Mouse (Mus musculus) gastrocnemius, adult 8-10 months (tissue): ENCODE data around the gene Zfp740. TPM values are rescaled to one million over a fixed set of nuclear protein-coding genes. Genes with fewer than 3 reads are reported as not detected.

Experiments
- DNase-seq, 2 experiments: peaks; one replicate each; pipeline ENCODE4 v3.0.0; 2022; ENCODE audit warnings: low spot score in 2 of 2
- total RNA-seq, 4 experiments: library from RNA; stranded (reverse); gene quantifications; 2 replicates each; pipeline ENCODE4 v1.2.4; 2022

The Zfp740 gene
- total RNA-seq, 4 experiments from 2014 or later = 25.6 to 28.1 (median 26.8) TPM

GRCm38 (mm10) chr15:102192271-102192812 is 10.7 kb upstream of the Zfp740 start:
- DNase-seq = no peak

DNA sequence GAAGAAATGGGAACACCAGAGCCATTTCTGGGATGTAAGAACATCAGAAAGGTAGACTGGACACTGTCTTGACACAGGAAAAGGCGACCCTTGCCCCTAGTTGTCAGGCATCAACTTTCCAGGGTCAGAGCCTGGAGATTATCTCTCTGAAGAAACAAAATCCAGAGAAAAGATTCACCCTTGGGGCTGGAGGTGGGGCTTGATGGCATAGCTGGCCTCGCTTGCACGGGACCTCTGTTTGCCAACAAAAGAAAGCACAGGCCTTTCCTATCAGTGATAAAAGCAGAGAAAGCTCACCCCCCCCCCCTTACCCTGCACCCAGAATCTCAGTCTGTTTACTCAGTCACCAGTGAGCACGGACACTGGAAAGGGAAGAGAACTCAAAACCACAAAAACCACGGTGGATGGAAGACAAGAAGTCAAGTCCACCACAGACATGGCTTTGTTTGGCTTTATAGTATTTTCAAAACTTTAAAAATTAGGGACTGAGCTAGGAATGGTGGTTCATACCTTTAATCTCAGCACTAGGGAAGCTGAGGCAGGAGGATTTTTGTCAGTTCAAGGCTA is 10.1 kb upstream of the Zfp740 start:
- no peak for DNase-seq

DNA sequence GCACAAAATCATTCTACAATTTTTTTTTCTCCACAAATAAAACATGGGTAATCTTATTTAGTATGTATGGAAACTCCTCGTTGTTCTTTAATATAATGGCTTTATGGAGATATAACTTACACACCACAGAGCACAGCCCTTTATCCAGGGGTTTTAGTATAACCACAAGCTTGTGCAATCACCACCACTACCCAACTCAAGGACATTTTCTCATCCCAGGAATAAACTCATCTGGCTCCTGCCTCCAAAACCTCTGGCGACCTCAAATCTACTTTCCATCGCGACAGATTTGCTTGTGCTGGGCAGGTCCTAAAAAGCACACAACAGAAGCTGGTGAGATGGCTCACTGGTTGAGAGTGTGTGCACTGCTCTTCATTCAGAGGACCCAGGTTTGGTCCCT is 9.4 kb upstream of the Zfp740 start:
- no peak for DNase-seq

GRCm38 (mm10) chr15:102194439-102194838 is 8.6 kb upstream of the Zfp740 start:
- no peak for DNase-seq

GRCm38 (mm10) chr15:102195373-102195772 is 7.7 kb upstream of the Zfp740 start:
- DNase-seq = no peak

GRCm38 (mm10) chr15:102198841-102199240 is 4.2 kb upstream of the Zfp740 start:
- DNase-seq = no peak

GRCm38 (mm10) chr15:102203835-102204381 is 859 bp downstream of the Zfp740 start:
- peak; percentile 24 to 43 for DNase-seq

GRCm38 (mm10) chr15:102204674-102205505 is 1.8 kb downstream of the Zfp740 start, which contains the start of gene Csad:
TSS of gene Csad (minus strand) at chr15:102204724.
- no peak for DNase-seq

GRCm38 (mm10) chr15:102205779-102206178 is 2.7 kb downstream of the Zfp740 start:
- no peak for DNase-seq

DNA sequence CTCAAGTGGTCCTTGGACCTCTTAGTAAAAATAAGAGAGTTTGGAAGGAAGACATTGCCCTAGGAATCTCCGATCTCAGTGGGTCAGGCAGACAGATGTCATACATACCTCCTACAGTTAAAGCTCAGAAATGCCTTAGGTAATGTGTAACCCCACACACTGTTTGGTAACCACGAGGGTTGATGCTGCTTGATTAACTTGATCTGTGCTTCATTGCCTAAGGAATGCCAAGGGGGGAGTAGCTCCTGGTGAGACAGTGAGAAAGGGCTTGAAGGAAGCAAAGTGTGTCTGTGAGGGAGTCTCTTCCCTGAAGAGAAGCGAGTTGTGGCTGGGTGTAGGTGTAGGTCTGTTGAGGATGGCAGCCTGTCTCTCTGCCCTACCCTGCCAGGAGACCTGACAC is 4.3 kb downstream of the Zfp740 start:
- DNase-seq = no peak

DNA sequence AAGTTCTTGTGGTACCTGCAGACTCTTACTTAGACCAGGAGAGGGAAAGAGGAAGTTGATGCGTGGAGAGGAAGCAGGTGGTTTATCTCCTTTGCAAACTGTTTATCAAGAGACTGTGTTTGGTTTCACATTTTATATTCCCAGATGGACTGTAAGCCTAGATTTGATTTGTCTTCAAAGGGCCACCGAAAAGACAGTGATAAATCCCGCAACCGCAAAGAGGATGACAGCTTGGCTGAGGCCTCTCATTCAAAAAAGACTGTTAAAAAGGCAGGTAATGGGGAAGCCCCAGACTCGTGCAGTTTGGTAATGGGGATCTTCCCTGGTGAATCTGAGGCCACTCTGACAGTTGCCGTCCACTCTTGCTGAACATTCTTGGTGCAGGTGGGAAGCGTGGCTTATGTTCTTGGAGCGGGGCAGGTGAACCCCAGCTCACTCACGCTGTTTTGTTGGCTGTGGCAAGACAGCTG is 5.1 kb downstream of the Zfp740 start:
- DNase-seq = no peak

DNA sequence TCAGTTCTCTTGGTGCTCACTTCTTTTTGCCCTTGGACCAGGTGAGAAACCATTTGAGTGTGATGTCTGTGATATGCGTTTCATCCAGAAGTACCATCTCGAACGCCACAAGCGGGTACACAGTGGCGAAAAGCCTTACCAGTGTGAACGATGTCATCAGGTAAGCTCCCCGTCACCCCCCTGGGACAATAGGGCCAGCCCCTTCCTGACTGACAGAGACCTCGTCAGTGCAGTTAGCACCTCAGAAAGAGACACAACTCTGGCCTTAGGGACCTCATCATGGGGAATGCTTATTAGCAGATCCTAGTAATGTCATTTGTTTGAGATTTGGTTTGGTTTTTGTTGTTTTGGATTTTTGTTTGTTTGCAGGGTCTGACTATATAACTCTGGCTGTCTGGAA is 6.1 kb downstream of the Zfp740 start:
- DNase-seq = no peak

DNA sequence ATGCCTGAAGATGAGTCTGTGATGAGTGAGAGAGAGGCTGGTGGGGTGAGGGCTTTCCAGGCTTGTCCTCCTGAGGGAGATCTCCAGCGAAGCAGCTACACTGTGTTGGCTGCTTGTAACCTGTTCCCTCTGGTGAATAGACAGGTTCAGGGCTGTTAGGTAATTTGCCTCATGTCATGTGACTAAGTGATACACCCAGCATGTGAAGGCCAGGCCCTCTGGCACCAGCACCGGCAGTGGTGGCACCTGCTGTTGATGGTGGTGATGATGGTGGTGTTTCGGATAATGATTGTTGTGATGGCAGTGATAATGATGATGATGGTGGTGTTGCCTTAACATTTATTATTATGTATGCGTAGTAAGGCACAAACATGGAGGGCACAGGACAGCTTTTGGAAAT is 7.8 kb downstream of the Zfp740 start:
- DNase-seq = no peak

- no peak for DNase-seq
Measured at GRCm38 (mm10) chr15:102211895-102212294, 8.8 kb downstream of the Zfp740 start.

- no peak for DNase-seq
Measured at GRCm38 (mm10) chr15:102214132-102214531, 11.1 kb downstream of the Zfp740 start.

- DNase-seq = no peak
Measured at GRCm38 (mm10) chr15:102215624-102216023, 12.6 kb downstream of the Zfp740 start.

DNA sequence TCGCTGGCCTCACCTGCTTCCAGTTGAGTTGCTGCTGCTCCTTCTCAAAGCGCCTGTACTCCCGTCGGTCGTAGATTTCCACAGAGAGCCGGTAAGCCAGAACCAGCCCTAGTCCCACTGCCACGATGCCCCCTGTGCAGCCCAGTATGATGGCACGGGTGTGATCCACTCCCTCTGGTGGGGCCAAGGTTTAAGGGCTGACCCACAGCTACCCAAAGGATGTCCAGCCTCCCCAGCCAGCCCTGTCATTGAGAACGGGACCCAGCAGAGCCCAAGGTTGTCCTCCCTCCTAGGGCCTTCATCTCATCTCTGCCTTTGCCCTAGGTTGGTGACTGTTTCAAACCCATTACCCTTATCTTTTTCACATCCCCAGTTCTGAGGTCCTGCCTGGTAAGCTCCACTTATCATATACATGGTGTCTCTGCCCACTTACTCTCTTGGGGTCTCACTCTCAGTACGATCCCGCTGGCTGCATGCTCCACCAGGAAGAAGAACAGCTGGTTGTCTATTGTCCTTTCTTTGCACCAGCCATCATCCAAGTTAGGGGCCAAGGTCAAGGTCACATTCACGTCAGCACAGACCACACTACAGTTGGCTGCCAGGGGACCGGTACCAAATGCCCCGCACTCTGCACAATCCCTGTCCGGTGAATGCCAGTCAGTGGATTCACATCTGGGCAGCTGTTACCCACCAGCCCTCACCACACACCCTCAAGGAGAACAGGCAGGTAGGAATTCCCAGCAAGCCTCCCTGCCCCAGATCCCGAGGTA is 13.6 kb downstream of the Zfp740 start:
- DNase-seq = no peak

- no peak for DNase-seq
Measured at GRCm38 (mm10) chr15:102217325-102217724, 14.3 kb downstream of the Zfp740 start.

- DNase-seq = no peak
Measured at GRCm38 (mm10) chr15:102222386-102222785, 19.3 kb downstream of the Zfp740 start.

DNA sequence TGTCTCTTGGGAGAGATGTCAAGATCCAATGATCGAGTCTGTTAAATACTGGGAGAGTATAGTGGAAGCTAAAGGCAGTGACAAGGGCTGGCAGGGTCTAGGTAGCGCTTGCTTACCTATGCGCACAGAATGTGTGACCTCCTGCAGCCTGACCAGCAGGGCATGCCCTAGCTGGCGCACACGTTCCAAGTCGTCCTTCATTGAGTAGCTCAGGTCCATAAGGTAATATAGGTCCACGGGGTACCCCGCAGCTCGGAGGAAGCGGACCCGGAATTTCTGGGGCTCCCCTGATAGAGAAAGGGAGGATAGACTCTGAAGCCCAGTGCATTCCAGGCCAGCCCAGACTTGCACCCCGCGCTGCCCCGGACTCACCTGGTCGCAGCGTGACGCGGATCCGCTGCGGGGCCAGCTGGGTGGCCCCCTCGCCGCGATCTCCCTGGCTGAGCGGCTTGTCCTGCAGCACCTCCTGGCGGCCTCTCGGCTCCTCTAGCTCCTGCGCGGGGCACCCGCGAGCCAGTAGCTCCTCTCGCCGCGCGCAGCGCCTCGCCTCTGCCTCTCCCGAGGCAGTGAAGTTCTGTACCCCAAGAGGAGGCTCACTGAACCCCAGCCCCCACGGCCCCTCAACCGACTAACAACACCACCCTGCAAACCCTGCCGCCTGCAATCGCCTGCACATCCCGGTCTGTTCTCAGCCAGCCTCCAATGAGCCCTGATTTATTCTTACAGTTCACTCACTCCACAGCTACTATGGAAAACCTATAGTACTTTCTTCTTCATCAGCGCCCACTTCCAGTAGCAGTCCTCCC is 21.3 kb downstream of the Zfp740 start:
- peak; percentile 61 to 69 for DNase-seq
